Mouse (Mus musculus): ENCODE results near the gene Evpl.

DNA sequence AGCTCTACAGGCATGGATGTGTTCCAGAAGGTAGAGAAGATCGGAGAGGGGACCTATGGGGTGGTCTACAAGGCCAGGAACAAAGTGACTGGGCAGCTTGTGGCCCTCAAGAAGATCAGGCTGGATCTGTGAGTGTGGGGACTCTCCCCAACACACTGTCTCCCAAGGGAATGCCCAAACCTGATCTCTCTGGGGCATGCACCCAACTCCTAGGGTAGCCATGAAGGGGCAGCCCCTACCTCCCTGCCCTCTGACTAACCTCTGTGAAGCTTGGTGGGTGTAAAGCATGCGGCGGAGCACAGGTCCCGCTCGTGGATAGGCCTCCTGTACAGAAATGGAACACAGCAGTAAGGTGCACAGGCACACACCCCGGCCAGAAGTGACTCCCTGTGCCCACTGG is 21.9 kb downstream of the Evpl start:
- TF ChIP-seq CTCF (conservative IDR thresholded peaks at IDR 0.05; ENCODE audit: insufficient read depth, insufficient read length, low read depth, low read length): no peak
- no peak for TF ChIP-seq POLR2A (IDR thresholded peaks at IDR 0.05; ENCODE audit: low read depth, low read length)

Data from kidney, adult 2 months (tissue).